Mouse (Mus musculus) hindbrain, embryonic 11.5 days (tissue): ENCODE results near the gene Preb. TPM values are rescaled to one million over a fixed set of nuclear protein-coding genes. Genes with fewer than 3 reads are reported as not detected.
A peak's percentile ranks its signal among the peaks of the same experiment; 100 is the strongest.

Experiments used
- ATAC-seq: fragments of 200-750 bp; cut with Nextera tagmentation; 2 replicates; pipeline ENCODE4 v1.8.0; 2017; ENCODE audit warnings: mild to moderate bottlenecking, moderate TSS enrichment, moderate library complexity; ENCODE audit not compliant: low FRiP score
- DNase-seq: peaks from one replicate; pipeline ENCODE4 v3.0.0-alpha.2; 2015; ENCODE audit warnings: low spot score
- H3K27ac ChIP-seq: fragments of 300-500 bp; sonication (generic); 2 replicates; pipeline ENCODE4 v1.5.1; 2014; ENCODE audit warnings: mild to moderate bottlenecking, low read depth, low read length
- H3K27me3 ChIP-seq: fragments of 300-500 bp; sonication (generic); 2 replicates; pipeline ENCODE4 v1.6.1; 2014; ENCODE audit warnings: mild to moderate bottlenecking, low read length, moderate library complexity, mixed read lengths; ENCODE audit not compliant: control insufficient read depth, insufficient read depth
- H3K36me3 ChIP-seq: fragments of 300-500 bp; sonication (generic); 2 replicates; pipeline ENCODE4 v1.6.1; 2014; ENCODE audit warnings: mild to moderate bottlenecking, low read length, moderate library complexity, mixed read lengths; ENCODE audit not compliant: control insufficient read depth, insufficient read depth
- H3K4me1 ChIP-seq: fragments of 300-500 bp; sonication (generic); replicated peaks from 2 replicates; pipeline ENCODE4 v1.6.1; 2014; ENCODE audit warnings: low read length, mixed read lengths; ENCODE audit not compliant: control insufficient read depth, insufficient read depth
- H3K4me2 ChIP-seq: fragments of 300-500 bp; sonication (generic); replicated peaks from 2 replicates; pipeline ENCODE4 v1.6.1; 2014; ENCODE audit warnings: mild to moderate bottlenecking, low read depth, low read length
- H3K4me3 ChIP-seq: fragments of 300-500 bp; sonication (generic); 2 replicates; pipeline ENCODE4 v1.5.1; 2014; ENCODE audit warnings: low read depth, low read length
- H3K9ac ChIP-seq: fragments of 300-500 bp; sonication (generic); 2 replicates; pipeline ENCODE4 v1.6.1; 2014; ENCODE audit warnings: low read depth, low read length
- H3K9me3 ChIP-seq: fragments of 300-500 bp; sonication (generic); 2 replicates; pipeline ENCODE4 v1.6.1; 2016; ENCODE audit warnings: low read length; ENCODE audit not compliant: control insufficient read depth
- WGBS: fragments of 180-500 bp; shearing (Covaris S2); extraction: QIAGEN DNeasy Blood & Tissue Kit; methylation state at CpG from one replicate; pipeline ENCODE4 v1.1.7; 2014; 5-methylcytosine and 5-hydroxymethylcytosine counted together
- polyA plus RNA-seq: library from polyadenylated mRNA; unstranded; fragments of >200 nt; fragmentation: Nextera tagmentation; extraction: Ambion mirVana; gene quantifications from 2 replicates; pipeline ENCODE4 v1.2.1, GENCODE M21; 2014

Gene Preb
- polyA plus RNA-seq, 1 experiment from 2014 or later = 99.1 TPM

DNA sequence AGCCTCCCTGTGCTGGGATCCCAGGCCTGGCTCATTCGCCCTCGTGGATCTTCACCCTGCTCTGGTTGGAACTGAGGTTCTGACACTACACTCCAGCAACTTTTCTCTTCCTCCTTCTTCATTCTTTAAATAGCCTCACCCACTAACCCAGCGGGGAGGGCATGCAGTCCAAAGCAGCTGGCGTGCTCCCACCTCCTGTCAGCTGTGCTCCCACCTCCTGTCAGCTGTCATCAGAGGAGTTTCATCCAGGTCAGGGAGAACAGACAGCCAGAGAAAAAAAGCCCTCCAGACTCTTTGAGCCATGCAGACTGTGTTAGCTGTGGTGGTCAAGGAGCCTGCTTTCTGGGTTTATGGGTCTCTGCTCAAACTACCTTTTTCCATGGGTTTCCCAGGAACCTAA is 28.8 kb downstream of the Preb start:
- 78% methylated on average over 4 of the region's 4 CpGs for WGBS

DNA sequence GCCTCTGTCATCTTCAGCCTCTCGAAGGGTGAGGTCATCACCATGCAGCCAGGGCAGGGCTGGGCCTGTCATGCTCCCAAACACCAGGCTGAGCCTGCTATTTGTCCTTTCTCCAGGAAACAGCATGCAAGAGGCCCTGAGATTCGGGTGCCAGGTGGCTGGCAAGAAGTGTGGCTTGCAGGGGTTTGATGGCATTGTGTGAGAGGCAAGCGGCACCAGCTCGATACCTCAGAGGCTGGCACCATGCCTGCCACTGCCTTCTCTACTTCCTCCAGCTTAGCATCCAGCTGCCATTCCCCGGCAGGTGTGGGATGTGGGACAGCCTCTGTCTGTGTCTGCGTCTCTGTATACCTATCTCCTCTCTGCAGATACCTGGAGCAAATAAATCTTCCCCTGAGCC is 29.3 kb downstream of the Preb start:
- 87% methylated on average over 6 of the region's 6 CpGs for WGBS

More for the DNA sequence above, 28.8 kb downstream of the Preb start:
- Histone ChIP-seq H3K9me3 (no peaks in the 10 kb centered on the region), H3K4me3 (no peak overlapping the region), H3K27me3 (no peaks in the 10 kb centered on the region), H3K4me1 (no peaks in the 10 kb centered on the region), H3K9ac (no peak overlapping the region), H3K27ac (no peak overlapping the region), H3K36me3 (no peaks in the 10 kb centered on the region), H3K4me2 (no peak overlapping the region)
- ATAC-seq (no peak), DNase-seq (no peak)

DNA sequence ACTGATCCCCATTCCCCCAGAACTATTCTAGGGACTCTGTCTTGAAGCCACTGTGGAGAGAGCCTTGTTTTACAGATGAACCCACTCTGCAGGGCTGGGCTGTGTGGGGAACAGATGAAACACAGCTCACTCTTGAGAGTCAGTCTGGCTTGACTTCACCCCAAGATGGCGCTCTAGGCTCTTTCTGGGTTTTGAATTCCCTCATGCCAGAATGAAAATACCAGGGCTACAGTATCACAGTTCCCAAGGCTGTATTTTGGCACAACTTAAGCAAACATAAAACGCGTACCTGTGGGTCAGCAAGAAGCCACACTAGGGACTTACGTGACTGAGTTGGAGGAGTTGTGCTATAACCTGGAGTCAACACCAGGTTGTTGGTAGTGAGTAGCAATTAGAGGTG is 30.0 kb downstream of the Preb start:
- Histone ChIP-seq H3K27me3 (no peaks in the 10 kb centered on the region), H3K9me3 (no peaks in the 10 kb centered on the region), H3K36me3 (no peaks in the 10 kb centered on the region), H3K4me2 (no peak overlapping the region), H3K9ac (no peak overlapping the region), H3K4me3 (no peak overlapping the region), H3K27ac (no peak overlapping the region), H3K4me1 (no peaks in the 10 kb centered on the region)
- ATAC-seq (no peak), DNase-seq (peak; percentile 75)
- 53% methylated on average over 4 of the region's 4 CpGs for WGBS

More for the DNA sequence above, 29.3 kb downstream of the Preb start:
- no peaks in the 10 kb centered on the region for H3K9me3 ChIP-seq
- no peak for DNase-seq
- H3K4me1 ChIP-seq = no peaks in the 10 kb centered on the region
- no peak overlapping the region for H3K9ac ChIP-seq
- H3K36me3 ChIP-seq = no peaks in the 10 kb centered on the region
- ATAC-seq = no peak
- H3K27ac ChIP-seq = no peak overlapping the region
- no peak overlapping the region for H3K4me2 ChIP-seq
- H3K4me3 ChIP-seq = no peak overlapping the region
- H3K27me3 ChIP-seq = no peaks in the 10 kb centered on the region

DNA sequence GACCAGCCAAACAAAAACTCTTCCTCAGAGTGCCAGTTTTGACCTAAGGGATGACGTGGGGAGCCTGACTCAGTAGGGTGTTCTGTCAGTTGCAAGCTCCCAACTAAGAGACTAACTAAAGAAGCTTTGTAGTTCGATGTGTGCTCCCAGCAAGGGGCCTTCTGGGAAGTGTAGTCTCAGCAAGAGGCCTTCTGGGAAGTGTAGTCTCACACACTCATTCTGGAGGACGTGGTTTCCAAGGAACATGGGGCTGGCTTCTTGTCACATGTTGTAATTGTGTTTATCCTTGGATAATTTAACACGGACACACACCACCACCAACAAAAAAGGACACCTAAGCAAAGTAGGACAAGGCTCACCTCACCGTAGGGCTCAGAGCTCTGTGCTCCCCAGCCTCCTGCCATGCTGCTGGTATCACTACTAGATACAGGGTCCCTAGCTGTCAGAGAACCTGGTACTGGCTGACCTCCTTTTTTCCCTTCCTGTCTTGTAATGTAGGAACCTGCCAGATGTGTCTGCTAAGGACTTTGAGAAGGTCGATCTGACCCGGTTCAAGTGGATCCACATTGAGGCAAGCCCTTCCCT is 32.1 kb downstream of the Preb start:
- Histone ChIP-seq H3K27ac (no peak overlapping the region), H3K36me3 (no peaks in the 10 kb centered on the region), H3K4me1 (no peaks in the 10 kb centered on the region), H3K27me3 (no peaks in the 10 kb centered on the region), H3K4me3 (no peak overlapping the region), H3K4me2 (no peak overlapping the region), H3K9ac (no peak overlapping the region), H3K9me3 (no peaks in the 10 kb centered on the region)
- 45% methylated on average over 7 of the region's 7 CpGs for WGBS
- peak; percentile 44 for DNase-seq
- peak; percentile 67; the same call in 1 of the 2 replicates for ATAC-seq

DNA sequence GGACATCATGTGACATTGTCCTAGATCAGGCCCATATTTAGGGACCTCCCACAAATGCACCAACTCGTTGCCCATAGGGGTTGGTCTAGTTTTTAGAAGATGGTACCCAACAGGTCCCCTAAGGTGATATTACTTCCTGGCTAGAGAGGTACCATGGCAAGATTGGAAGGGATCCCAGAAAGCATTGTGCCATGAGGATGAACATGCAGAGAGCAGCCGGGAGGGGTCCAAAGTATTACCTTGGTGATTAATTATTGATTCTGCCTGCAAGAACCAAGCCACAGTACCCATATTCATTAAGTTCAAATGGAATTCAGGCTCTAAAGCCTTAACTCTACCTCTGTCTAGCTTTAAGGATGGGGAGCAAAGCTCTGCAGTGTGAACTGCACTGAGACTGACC is 34.1 kb downstream of the Preb start:
- no peak overlapping the region for H3K9ac ChIP-seq
- ATAC-seq = no peak
- no peak overlapping the region for H3K4me3 ChIP-seq
- 85% methylated on average over 2 of the region's 2 CpGs for WGBS
- no peak for DNase-seq
- H3K4me2 ChIP-seq = no peak overlapping the region
- no peaks in the 10 kb centered on the region for H3K27me3 ChIP-seq
- no peaks in the 10 kb centered on the region for H3K36me3 ChIP-seq
- H3K27ac ChIP-seq = no peak overlapping the region
- no peaks in the 10 kb centered on the region for H3K9me3 ChIP-seq
- H3K4me1 ChIP-seq = peaks cover 5% of the 10 kb centered on the region

DNA sequence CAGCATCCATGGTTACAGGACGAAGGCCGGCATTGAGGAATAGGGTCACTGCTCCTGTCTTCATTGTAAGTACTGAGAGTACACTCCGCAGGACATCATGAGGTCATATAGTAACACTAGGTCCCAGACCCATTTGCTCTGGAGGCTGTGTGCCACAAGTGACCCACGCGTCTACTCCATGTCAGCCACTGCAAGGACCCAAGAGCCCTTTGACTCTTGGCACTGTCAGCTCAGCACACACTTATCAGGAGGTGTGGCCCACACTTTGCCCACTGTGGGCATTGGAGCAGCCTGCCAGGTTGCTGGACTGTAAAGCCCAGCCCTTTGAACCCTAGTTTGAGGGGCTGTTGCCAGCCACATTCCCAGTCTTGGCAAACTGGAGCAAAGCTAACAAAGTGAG is 34.9 kb downstream of the Preb start:
- Histone ChIP-seq H3K4me2 (no peak overlapping the region), H3K27me3 (no peaks in the 10 kb centered on the region), H3K4me3 (no peak overlapping the region), H3K27ac (no peak overlapping the region), H3K9me3 (no peaks in the 10 kb centered on the region), H3K36me3 (no peaks in the 10 kb centered on the region), H3K4me1 (peaks cover 5% of the 10 kb centered on the region), H3K9ac (no peak overlapping the region)
- DNase-seq (no peak), ATAC-seq (no peak)
- WGBS = 88% methylated on average over 5 of the region's 5 CpGs

DNA sequence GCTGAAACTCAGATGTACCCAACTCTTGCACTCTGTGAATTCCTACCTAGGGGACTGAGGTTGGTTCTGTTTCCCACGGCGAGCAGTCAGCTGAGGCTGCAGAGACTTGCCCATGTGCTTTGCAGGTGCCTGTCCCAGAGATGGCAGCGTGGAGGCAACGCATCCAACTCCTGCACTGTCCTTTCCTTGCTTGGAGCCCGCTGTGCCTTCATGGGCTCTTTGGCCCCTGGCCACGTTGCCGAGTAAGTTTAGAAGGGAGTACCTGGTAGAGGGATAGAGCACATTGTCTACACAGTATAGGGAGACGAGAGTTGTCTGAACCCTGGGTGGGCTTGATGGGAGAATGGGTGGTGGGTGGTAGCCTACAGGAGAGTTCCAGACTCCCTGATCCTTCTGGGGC is 35.5 kb downstream of the Preb start:
- Histone ChIP-seq H3K9ac (no peak overlapping the region), H3K4me2 (no peak overlapping the region), H3K4me3 (no peak overlapping the region), H3K27ac (no peak overlapping the region), H3K27me3 (no peaks in the 10 kb centered on the region), H3K9me3 (no peaks in the 10 kb centered on the region), H3K36me3 (no peaks in the 10 kb centered on the region), H3K4me1 (peaks cover 5% of the 10 kb centered on the region)
- DNase-seq = no peak
- WGBS = 82% methylated on average over 8 of the region's 8 CpGs
- no peak for ATAC-seq

DNA sequence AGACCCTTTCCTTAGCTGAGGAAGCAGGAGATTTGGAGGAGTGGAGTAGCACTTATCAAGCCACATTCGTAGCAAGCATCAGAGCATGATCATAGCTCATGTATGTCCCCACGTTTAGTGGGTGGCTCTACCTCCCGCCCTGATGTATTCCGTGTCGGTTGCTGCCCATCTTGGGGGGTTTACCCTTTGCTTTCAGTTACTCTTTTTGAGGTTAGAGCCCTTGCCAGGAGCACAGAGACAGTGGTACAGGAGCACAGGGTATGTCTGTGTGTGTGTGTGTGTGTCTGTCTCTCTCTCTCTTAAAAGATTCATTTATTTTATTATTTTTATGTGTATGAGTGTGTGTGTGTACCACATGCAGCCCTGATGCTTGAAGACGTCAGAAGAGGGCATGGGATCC is 37.0 kb downstream of the Preb start:
- Histone ChIP-seq H3K27me3 (no peaks in the 10 kb centered on the region), H3K27ac (no peak overlapping the region), H3K4me2 (no peak overlapping the region), H3K4me1 (peaks cover 5% of the 10 kb centered on the region), H3K9me3 (no peaks in the 10 kb centered on the region), H3K36me3 (no peaks in the 10 kb centered on the region), H3K9ac (no peak overlapping the region), H3K4me3 (no peak overlapping the region)
- WGBS = 88% methylated on average over 6 of the region's 6 CpGs
- ATAC-seq = no peak
- no peak for DNase-seq

DNA sequence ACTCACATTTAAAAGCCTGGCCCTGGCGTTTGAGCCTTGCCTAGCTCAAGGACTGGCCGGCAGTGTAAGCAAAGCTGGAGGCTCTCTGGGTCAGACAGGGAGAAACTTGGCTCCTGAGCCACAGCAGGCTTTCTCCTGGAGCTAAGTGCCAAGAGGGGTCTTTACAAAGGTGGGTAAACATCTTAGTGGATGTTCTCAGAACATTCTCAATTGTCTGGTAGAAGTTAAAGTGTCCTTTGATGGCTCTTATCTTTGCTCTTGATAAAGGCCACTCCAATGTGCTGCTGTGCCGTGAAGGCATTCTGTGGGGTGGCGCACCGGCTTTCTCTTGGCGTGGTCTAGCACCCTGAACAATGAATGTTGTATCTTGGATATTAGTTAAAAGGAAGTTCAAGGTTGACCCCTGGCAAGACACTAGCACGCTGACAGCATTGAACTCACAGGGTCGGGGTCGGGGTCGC is 37.5 kb downstream of the Preb start:
- no peaks in the 10 kb centered on the region for H3K36me3 ChIP-seq
- no peak overlapping the region for H3K4me3 ChIP-seq
- no peaks in the 10 kb centered on the region for H3K27me3 ChIP-seq
- no peaks in the 10 kb centered on the region for H3K9me3 ChIP-seq
- no peak overlapping the region for H3K9ac ChIP-seq
- H3K4me1 ChIP-seq = peaks cover 5% of the 10 kb centered on the region
- ATAC-seq (no peak), DNase-seq (no peak)
- no peak overlapping the region for H3K27ac ChIP-seq
- peak overlapping the region; percentile 87; the same call in 1 of the 2 replicates for H3K4me2 ChIP-seq
- 72% methylated on average over 10 of the region's 10 CpGs for WGBS
